Mouse (Mus musculus) layer of hippocampus, postnatal 36 days (tissue): Measurements from ENCODE around the gene Fbrsl1. TPM values are rescaled to one million over a fixed set of nuclear protein-coding genes. Genes with fewer than 3 reads are reported as not detected.
A peak's percentile ranks its signal among the peaks of the same experiment; 100 is the strongest.

ENCODE experiments used
- DNase-seq, 2 experiments: peaks; one replicate each; pipeline ENCODE4 v3.0.0; 2022
- total RNA-seq, 2 experiments: library from RNA; stranded (reverse); gene quantifications; 2 replicates each; pipeline ENCODE4 v1.2.3; 2021

The Fbrsl1 gene
- total RNA-seq, result 10 to 100 TPM; 78.1 to 89.6 TPM

- DNase-seq, result peak; percentile 92 to 94
These were observed at the start of gene Fbrsl1 for GRCm38 (mm10) chr5:110448436-110449134. Gene Fbrsl1, minus strand, starts transcription at chr5:110448503.

DNA sequence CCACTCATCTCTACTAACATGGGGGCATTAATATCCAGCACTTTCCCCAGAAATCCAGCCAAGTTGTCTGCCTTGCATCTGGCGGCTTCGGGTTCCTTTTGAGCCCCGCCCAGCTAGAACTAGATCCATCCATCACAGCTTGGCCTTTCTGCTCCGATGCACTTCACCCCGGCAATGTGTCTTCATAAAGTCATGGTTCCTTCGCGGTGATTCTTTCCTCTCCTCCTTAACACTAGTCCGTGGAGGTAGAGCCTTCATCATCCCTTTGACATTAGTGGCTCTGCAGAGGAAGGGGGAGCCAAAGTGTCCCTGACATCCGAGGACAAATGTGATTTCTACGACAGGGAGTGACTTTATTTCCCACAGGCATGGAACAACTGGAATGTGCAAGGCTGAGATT is 49.8 kb upstream of the Fbrsl1 start:
- DNase-seq, result no peak

DNA sequence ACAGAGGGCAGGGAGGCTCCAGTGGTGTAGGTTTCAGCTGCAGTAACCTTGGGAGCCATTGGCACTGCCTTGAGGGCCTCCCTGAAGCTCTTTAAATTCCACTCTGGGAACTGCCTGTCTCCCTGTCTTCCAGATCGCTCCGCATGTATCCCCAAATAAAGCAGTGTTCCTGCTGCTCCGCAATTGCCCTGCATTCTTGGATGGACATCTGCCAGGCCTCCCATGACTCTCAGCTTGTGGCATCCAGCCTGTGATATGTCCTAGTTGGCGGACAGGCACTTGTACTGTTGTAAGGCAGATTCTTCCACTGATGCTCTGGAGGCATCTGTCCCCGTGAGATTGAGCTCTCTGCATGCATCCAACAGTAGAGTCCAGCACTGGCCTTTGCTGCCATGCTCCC is 49.3 kb upstream of the Fbrsl1 start:
- DNase-seq, result no peak

GRCm38 (mm10) chr5:110495051-110495450 is 46.7 kb upstream of the Fbrsl1 start:
- no peak for DNase-seq

GRCm38 (mm10) chr5:110494396-110494795 is 46.1 kb upstream of the Fbrsl1 start:
- DNase-seq, result no peak

- peak; percentile 60 to 72 for DNase-seq
These were observed 45.5 kb upstream of the Fbrsl1 start for GRCm38 (mm10) chr5:110493785-110494184.

DNA sequence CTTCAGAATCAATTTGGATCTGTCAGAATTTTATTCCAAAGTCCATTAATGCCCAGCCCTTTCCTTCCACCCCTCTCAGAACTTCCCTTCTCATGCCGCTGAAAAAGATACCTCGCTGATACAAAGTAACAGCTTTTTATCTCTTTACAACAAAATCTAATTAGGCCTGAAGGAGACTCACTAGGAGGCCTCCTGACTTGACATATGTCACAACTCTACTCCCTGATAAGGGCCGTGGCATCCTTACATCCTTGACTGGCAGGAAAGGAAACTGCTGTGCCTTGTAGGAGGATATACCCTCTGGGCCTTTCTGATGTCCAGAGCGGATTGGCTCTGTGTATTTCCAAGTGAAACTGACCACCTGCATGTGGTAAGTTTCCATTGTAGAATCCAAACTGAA is 41.3 kb upstream of the Fbrsl1 start:
- no peak for DNase-seq

DNA sequence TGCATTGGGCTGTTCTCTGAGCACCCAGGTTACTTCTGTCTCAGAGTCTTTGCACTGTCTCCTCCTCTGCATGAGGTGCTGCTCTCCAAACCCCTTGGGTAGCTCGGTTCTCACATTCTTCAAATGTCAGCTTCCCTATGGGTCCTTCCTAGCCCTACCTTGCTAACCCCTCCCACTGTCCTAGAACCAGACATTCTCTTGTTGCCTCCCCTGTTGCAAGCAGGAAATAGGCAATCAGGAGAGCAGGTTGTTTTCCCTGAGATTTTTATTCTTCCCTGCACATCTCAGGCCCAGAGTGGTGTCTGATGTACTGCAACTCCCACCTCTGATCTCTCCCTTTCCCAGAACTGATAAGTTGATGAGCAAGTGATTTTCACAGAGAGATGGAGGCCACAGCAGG is 39.6 kb upstream of the Fbrsl1 start:
- no peak for DNase-seq

DNA sequence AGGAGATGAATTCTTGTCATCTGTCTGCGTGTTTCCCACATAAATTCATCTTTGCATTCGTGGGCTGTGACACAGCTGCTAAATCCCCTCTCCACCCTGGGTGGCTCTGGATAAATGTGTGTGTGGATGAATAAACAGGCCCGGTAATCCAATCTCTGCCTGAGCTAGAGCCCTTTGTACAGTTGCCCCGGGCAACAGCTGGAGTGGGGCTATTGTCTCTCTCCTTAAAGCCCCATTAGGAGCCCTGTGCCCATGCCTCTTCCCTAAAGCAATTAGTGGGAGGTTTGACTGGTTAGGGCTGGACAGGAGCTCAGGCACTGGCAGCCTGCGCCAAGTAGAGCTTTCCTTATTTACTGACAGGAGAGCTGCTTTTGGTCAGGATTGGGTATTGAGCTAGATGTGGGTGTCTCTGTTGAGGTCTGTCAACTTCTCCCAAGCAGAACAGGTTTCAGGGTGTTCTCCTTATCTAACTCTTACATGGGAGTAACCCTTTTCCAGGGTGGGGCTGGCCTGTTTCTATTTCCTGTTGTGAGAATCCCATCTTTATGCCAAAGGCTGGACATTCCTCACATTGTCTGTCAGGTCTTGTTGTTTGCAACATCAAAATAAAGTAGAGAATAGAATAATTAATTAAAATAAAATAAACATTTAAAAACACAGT is 38.5 kb upstream of the Fbrsl1 start:
- DNase-seq, result no peak

GRCm38 (mm10) chr5:110484711-110485110 is 36.4 kb upstream of the Fbrsl1 start:
- no peak for DNase-seq

DNA sequence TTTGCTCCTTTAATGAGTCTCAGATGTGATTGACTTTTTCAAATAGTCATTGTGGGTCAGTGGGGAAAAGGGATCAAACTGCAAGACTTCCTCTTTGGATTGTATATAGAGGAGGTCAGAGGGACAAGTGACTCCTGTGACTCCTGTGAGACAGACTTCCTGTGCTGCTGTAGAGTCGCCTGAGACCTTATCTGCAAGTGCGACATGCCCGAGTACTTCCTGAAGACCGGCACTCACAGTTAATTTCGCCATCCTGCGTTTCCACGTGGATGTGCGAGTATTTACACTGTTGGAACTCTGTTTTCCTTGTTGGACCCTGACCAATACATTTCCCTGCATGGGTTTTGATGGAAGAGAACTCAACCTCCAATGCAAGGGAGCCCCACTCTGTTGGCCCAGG is 30.9 kb upstream of the Fbrsl1 start:
- no peak for DNase-seq

GRCm38 (mm10) chr5:110474156-110474555 is 25.9 kb upstream of the Fbrsl1 start:
- DNase-seq, result no peak

GRCm38 (mm10) chr5:110472834-110473233 is 24.5 kb upstream of the Fbrsl1 start:
- no peak for DNase-seq

GRCm38 (mm10) chr5:110471981-110472476 is 23.7 kb upstream of the Fbrsl1 start:
- no peak for DNase-seq

GRCm38 (mm10) chr5:110471285-110471684 is 23.0 kb upstream of the Fbrsl1 start:
- DNase-seq, result no peak

- no peak for DNase-seq
These were observed 21.1 kb upstream of the Fbrsl1 start for GRCm38 (mm10) chr5:110469227-110469925.

DNA sequence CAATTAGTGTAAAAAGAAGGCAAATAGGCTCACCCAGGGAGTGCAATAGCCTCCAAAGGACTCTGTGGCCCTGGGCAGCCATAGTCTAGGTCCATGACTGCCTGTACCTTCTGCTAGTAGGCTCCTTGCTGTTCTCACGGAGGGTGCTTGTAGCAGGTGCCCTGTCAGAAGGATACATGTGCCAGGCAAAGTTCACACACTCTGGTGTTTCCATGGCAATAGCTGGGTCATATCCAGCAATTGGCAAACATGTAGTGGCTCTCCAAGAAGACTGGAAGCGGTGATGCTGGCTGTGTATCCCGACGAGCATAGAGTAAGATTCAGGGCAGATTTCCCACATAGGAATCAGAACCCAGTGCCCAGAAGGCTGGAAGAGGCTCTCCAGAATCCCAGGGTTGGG is 20.0 kb upstream of the Fbrsl1 start:
- no peak for DNase-seq

DNA sequence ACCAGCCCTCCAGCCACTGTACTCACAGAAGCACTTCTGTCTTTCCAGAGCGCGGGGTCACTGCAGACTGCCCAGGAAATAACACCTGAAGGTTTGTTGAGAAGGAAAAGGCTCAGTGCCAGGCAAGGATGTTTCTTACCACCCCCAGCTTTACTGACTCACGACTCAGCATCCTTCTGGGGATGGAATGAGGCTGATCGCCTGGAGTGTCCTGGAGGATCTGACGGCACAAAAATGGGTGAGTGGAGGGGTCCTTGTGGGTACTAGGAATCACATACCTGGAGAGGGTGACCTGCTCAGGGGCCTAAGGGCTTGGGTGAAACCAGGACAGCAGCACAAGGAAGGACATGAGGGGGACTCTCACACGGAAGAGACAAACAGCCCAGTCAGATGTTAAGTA is 19.4 kb upstream of the Fbrsl1 start:
- no peak for DNase-seq

- no peak for DNase-seq
These were observed 18.5 kb upstream of the Fbrsl1 start for GRCm38 (mm10) chr5:110466531-110467424.

GRCm38 (mm10) chr5:110462646-110463045 is 14.3 kb upstream of the Fbrsl1 start:
- DNase-seq, result no peak

- DNase-seq, result peak; percentile 56 to 63
These were observed 10.6 kb upstream of the Fbrsl1 start for GRCm38 (mm10) chr5:110458936-110459335.

- DNase-seq, result no peak
These were observed 7.0 kb upstream of the Fbrsl1 start for GRCm38 (mm10) chr5:110455272-110455671.
